Mouse (Mus musculus) myocyte (in vitro differentiated cells): ENCODE data around the gene Agap1. TPM values are rescaled to one million over a fixed set of nuclear protein-coding genes. Genes with fewer than 3 reads are reported as not detected.
A peak's percentile ranks its signal among the peaks of the same experiment; 100 is the strongest.

Experiments used
- H3K27me3 ChIP-seq: one replicate; pipeline ENCODE4 v1.6.1; 2011; ENCODE audit not compliant: control insufficient read depth, insufficient read depth, insufficient read length
- H3K36me3 ChIP-seq: one replicate; pipeline ENCODE4 v1.6.1; 2011; ENCODE audit not compliant: control insufficient read depth, insufficient read depth
- H3K4me2 ChIP-seq: one replicate; pipeline ENCODE4 v1.6.1; 2011; ENCODE audit warnings: low read depth, control low read depth
- H3K4me3 ChIP-seq: one replicate; pipeline ENCODE4 v1.5.1; 2011; ENCODE audit warnings: mild to moderate bottlenecking, control low read depth, moderate library complexity
- H3K79me2 ChIP-seq: one replicate; pipeline ENCODE4 v1.6.1; 2011; ENCODE audit not compliant: control insufficient read depth, insufficient read depth
- H3ac ChIP-seq: one replicate; pipeline ENCODE4 v1.6.1; 2011; ENCODE audit not compliant: control insufficient read depth, insufficient read length
- CEBPB ChIP-seq: IDR thresholded peaks from 2 replicates; pipeline ENCODE4 v1.6.1; 2011; ENCODE audit warnings: mild to moderate bottlenecking, moderate library complexity; ENCODE audit not compliant: poor library complexity, insufficient read depth, severe bottlenecking
- E2F4 ChIP-seq: IDR thresholded peaks from one replicate; pipeline ENCODE4 v1.6.1; 2011; ENCODE audit warnings: mild to moderate bottlenecking, control low read depth, moderate library complexity; ENCODE audit not compliant: insufficient read depth
- MAX ChIP-seq: IDR thresholded peaks from one replicate; pipeline ENCODE4 v1.6.1; 2011; ENCODE audit warnings: low read depth, mild to moderate bottlenecking, control low read depth
- MYOD1 ChIP-seq, 3 experiments: IDR thresholded peaks; one replicate each; pipeline ENCODE4 v1.6.1; 2011; ENCODE audit warnings: control low read depth in 2 of 3, low read depth in 2 of 3, mild to moderate bottlenecking in 2 of 3, moderate library complexity in 1 of 3; ENCODE audit not compliant: insufficient read length in 2 of 3, control insufficient read depth in 1 of 3
- MYOG ChIP-seq, 3 experiments: IDR thresholded peaks; one replicate each; pipeline ENCODE4 v1.6.1; 2011; ENCODE audit warnings: control low read depth in 2 of 3, low read depth in 2 of 3, mild to moderate bottlenecking in 2 of 3; ENCODE audit not compliant: insufficient read length in 2 of 3, control insufficient read depth in 1 of 3, insufficient read depth in 1 of 3
- POLR2A ChIP-seq: IDR thresholded peaks from one replicate; pipeline ENCODE4 v1.6.1; 2011; ENCODE audit warnings: low read depth, mild to moderate bottlenecking, control low read depth, moderate library complexity; ENCODE audit not compliant: insufficient read length
- POLR2AphosphoS2 ChIP-seq: IDR thresholded peaks from one replicate; pipeline ENCODE4 v1.6.1; 2011; ENCODE audit warnings: low read depth, control low read depth; ENCODE audit not compliant: insufficient read length
- REST ChIP-seq: IDR thresholded peaks from one replicate; pipeline ENCODE4 v1.6.1; 2011; ENCODE audit warnings: mild to moderate bottlenecking, control low read depth, moderate library complexity; ENCODE audit not compliant: insufficient read depth, insufficient read length
- SRF ChIP-seq: IDR thresholded peaks from one replicate; pipeline ENCODE4 v1.6.1; 2011; ENCODE audit warnings: low read depth; ENCODE audit not compliant: control insufficient read depth, insufficient read length
- TCF12 ChIP-seq: IDR thresholded peaks from one replicate; pipeline ENCODE4 v1.6.1; 2011; ENCODE audit warnings: mild to moderate bottlenecking, control low read depth; ENCODE audit not compliant: poor library complexity, insufficient read depth, severe bottlenecking
- TCF3 ChIP-seq: IDR thresholded peaks from one replicate; pipeline ENCODE4 v1.6.1; 2011; ENCODE audit warnings: low read depth, control low read depth; ENCODE audit not compliant: insufficient read length
- USF1 ChIP-seq: IDR thresholded peaks from one replicate; pipeline ENCODE4 v1.6.1; 2011; ENCODE audit warnings: low read depth, mild to moderate bottlenecking, control low read depth, moderate library complexity
- polyA plus RNA-seq: library from polyadenylated mRNA; unstranded; fragments of >200 nt; fragmentation: generic; extraction: Trizol; gene quantifications from one replicate; pipeline ENCODE4 v1.2.1, GENCODE M21; 2012; ENCODE audit warnings: missing spikeins

Agap1 gene
- polyA plus RNA-seq, 1 experiment = 48.9 TPM

DNA sequence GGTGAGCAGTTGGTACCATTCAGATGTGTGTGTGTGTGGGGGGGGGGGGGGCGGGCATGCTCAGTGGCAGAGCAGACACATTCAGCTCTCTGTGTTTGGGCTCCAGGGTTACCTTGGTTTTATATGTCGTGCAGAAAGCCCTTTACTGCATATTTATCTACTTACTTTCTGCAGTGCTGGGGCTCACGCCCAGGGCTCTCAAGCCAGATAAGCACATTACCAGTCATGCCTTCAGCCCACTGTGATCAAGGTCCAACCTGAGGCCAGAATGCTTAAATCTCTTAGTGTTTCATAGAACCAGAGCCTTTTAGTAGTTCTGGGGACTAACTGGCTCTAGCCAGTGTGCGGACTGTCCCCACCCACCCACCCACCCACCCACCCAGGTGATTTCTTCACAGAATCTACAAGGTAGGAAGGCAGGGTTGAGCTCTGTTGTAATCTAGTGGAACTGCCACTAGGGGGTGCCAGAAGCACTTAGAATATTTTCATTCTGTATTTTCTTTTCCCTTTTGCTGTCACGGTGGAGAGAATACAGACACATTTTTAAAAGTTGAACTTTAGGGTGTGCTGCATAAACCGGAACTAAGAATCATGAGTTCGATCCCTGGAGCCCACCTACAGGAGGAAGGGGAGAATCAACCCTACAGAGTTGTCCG lies 189.0 kb downstream of the Agap1 start:
- TF ChIP-seq TCF3 (no peak), CEBPB (no peak)
- no peaks in the 10 kb centered on the region for H3K27me3 ChIP-seq
- peak overlapping the region; percentile 52 for H3K4me2 ChIP-seq
- H3K36me3 ChIP-seq = peaks cover 13% of the 10 kb centered on the region
- no peak overlapping the region for H3ac ChIP-seq
- H3K4me3 ChIP-seq = no peak overlapping the region
- H3K79me2 ChIP-seq = no peaks in the 10 kb centered on the region

DNA sequence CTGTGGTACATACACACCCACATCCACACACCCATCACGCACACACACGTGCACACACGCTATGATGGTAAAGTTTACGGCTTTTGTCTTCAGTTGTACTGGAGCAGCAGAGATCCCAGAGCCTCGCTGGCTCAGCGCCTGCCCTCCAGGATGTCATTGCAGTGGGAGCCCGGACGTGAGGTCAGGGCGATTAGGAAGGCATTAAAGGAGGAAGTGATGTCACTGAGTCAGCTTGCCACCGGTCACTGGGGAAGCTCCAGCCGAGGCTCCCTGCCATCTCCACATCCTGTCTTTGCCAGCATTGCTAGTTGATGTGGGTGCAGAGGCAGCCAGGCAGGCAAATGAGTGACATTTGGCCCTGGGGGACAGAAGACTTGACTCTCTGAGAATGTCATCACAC lies 189.5 kb downstream of the Agap1 start:
- no peaks in the 10 kb centered on the region for H3K27me3 ChIP-seq
- H3K4me2 ChIP-seq = peak overlapping the region; percentile 52
- no peak overlapping the region for H3ac ChIP-seq
- TF ChIP-seq REST (no peak), TCF12 (no peak), POLR2AphosphoS2 (no peak), TCF3 (no peak), MYOG (IDR thresholded peaks at IDR 0.05; ENCODE audit: control insufficient read depth in 1 of 3, insufficient read depth in 1 of 3, insufficient read length in 2 of 3, low read depth in 2 of 3) (no peak), E2F4 (no peak), SRF (no peak), USF1 (no peak)
- peaks cover 7% of the 10 kb centered on the region for H3K36me3 ChIP-seq
- H3K79me2 ChIP-seq = no peaks in the 10 kb centered on the region
- H3K4me3 ChIP-seq = no peak overlapping the region

DNA sequence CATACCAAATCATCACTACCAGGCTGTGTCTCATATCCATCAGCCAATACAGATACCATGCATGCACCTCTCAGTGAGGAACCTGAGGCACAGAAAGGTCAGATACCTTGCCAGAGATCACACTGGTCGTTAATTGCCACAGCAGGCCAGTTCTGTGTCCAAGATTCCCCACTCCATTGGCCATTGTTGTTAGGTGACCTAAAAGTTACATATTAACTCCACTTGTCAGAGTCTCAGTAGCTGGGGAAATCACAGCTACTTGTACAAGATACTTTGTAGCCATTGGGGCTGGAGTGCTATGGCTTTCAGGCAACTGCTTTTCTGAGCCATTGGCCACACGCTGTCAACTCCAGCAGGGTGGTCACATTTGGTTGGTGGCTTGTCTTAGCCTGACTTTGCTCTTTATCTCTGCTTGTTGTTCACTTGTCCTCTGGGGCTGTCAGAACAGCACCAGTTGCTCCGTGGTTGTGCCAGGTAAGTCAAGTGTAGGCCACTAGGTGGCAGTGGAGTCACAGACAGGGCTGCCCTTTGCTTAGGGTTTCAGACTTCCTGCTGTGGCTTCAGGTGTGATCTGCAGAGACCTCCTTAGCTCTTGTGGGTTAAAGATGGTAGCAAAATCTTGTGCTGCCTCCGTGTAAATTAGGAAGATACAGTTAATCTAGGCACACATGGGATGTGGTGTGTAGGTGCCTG lies 191.9 kb downstream of the Agap1 start:
- Histone ChIP-seq H3K4me3 (no peak overlapping the region), H3ac (no peak overlapping the region), H3K4me2 (no peak overlapping the region), H3K79me2 (no peaks in the 10 kb centered on the region), H3K36me3 (peaks cover 3% of the 10 kb centered on the region), H3K27me3 (no peaks in the 10 kb centered on the region)
- no peak for TF ChIP-seq E2F4
- peak; percentile 18 for TF ChIP-seq POLR2AphosphoS2
- TF ChIP-seq MYOD1 (IDR thresholded peaks at IDR 0.05; ENCODE audit: control insufficient read depth in 1 of 3, insufficient read length in 2 of 3, low read depth in 2 of 3) = peak in 1 of 3 experiments; percentile 24
- no peak for TF ChIP-seq REST

DNA sequence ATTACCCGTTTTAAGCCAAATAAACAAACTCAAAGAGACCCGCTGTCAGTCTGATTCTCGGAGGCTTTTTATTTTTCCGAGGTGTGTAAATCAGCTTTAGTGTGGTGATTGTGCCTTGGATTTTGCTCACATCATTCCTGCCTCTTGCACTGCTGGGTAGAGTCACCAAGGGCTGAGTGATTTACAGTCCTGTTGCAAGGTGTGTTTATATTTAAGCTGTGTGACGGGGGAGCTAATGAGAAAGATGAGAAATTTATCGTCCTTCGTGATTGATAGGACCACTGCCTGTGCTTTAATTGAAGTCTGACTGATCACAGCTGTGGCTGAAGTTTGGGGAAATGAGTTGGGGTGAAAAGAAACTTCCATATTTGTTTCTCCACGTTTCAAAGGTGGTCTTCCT lies 192.9 kb downstream of the Agap1 start:
- Histone ChIP-seq H3K4me3 (no peak overlapping the region), H3K36me3 (peaks cover 3% of the 10 kb centered on the region), H3ac (no peak overlapping the region), H3K27me3 (no peaks in the 10 kb centered on the region), H3K4me2 (no peak overlapping the region), H3K79me2 (no peaks in the 10 kb centered on the region)
- TF ChIP-seq MYOD1 (IDR thresholded peaks at IDR 0.05; ENCODE audit: control insufficient read depth in 1 of 3, insufficient read length in 2 of 3, low read depth in 2 of 3) = no peak
- TF ChIP-seq MAX = no peak
- TF ChIP-seq TCF3 = no peak
- TF ChIP-seq TCF12 = no peak

DNA sequence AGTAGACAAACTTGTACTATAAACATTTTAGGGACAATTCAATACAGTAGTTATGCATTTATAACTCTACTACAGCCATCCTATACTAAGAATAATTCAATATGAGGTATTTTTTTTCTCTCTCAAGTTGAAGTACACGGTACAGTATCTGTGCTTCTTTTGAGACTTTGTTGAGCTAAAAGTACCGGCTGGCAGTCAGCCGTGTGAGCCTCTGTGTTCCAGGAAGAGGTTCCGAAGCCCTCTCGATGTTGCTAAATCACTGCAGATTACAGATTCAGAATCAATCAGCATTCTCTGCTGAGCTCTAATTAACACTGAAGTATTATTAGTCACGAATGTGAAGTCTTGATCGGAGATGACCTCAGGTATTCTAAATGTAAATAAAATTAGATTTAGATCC lies 196.0 kb downstream of the Agap1 start:
- Histone ChIP-seq H3ac (no peak overlapping the region), H3K4me3 (no peak overlapping the region), H3K4me2 (no peak overlapping the region), H3K27me3 (no peaks in the 10 kb centered on the region), H3K79me2 (no peaks in the 10 kb centered on the region), H3K36me3 (no peaks in the 10 kb centered on the region)
- TF ChIP-seq USF1 (no peak), MAX (no peak), TCF3 (no peak), POLR2AphosphoS2 (no peak), TCF12 (no peak), MYOD1 (IDR thresholded peaks at IDR 0.05; ENCODE audit: control insufficient read depth in 1 of 3, insufficient read length in 2 of 3, low read depth in 2 of 3) (no peak), CEBPB (no peak), REST (no peak), SRF (no peak), POLR2A (no peak), MYOG (IDR thresholded peaks at IDR 0.05; ENCODE audit: control insufficient read depth in 1 of 3, insufficient read depth in 1 of 3, insufficient read length in 2 of 3, low read depth in 2 of 3) (no peak), E2F4 (no peak)
